Mouse (Mus musculus) frontal cortex, adult (tissue): ENCODE results near the gene Cdadc1.

ENCODE experiments used
- ATAC-seq: cut with Nextera tagmentation; 2 replicates; pipeline ENCODE4 v1.9.2; 2017; ENCODE audit warnings: mild to moderate bottlenecking, moderate library complexity, mixed read lengths; ENCODE audit not compliant: low TSS enrichment

The Cdadc1 gene

GRCm38 (mm10) chr14:59543956-59544355 is 53.8 kb downstream of the Cdadc1 start:
- ATAC-seq = no peak

GRCm38 (mm10) chr14:59543158-59543826 is 54.5 kb downstream of the Cdadc1 start:
- no peak for ATAC-seq

GRCm38 (mm10) chr14:59540761-59541160 is 57.0 kb downstream of the Cdadc1 start:
- ATAC-seq = no peak

GRCm38 (mm10) chr14:59540230-59540629 is 57.5 kb downstream of the Cdadc1 start:
- ATAC-seq = no peak

GRCm38 (mm10) chr14:59537829-59538432 is 59.8 kb downstream of the Cdadc1 start:
- no peak for ATAC-seq

- no peak for ATAC-seq
These were observed 63.9 kb downstream of the Cdadc1 start for GRCm38 (mm10) chr14:59533908-59534307.

GRCm38 (mm10) chr14:59532986-59533385 is 64.8 kb downstream of the Cdadc1 start:
- no peak for ATAC-seq

GRCm38 (mm10) chr14:59530801-59531200 is 67.0 kb downstream of the Cdadc1 start:
- no peak for ATAC-seq

- ATAC-seq = no peak
These were observed 71.9 kb downstream of the Cdadc1 start for GRCm38 (mm10) chr14:59525843-59526242.

- peak; percentile 69 for ATAC-seq
These were observed 83.8 kb downstream of the Cdadc1 start for GRCm38 (mm10) chr14:59513922-59514444.
